Mouse (Mus musculus) midbrain, postnatal 0 days (tissue): ENCODE results near the gene Ddb1. TPM values are rescaled to one million over a fixed set of nuclear protein-coding genes. Genes with fewer than 3 reads are reported as not detected.

Experiments
- ATAC-seq: fragments of 200-750 bp; cut with Nextera tagmentation; 2 replicates; pipeline ENCODE4 v1.8.0; 2017; ENCODE audit warnings: moderate number of reproducible peaks, mild to moderate bottlenecking, moderate TSS enrichment, moderate library complexity; ENCODE audit not compliant: low FRiP score
- DNase-seq: peaks from one replicate; pipeline ENCODE4 v3.0.0-alpha.2; 2015; ENCODE audit warnings: low spot score
- H3K27ac ChIP-seq: fragments of 300-500 bp; sonication (generic); 2 replicates; pipeline ENCODE4 v1.5.1; 2014; ENCODE audit warnings: low read depth, mild to moderate bottlenecking, low read length, mixed read lengths
- H3K27me3 ChIP-seq: fragments of 300-500 bp; sonication (generic); 2 replicates; pipeline ENCODE4 v1.6.1; 2014; ENCODE audit warnings: low read length, control low read depth, mixed read lengths; ENCODE audit not compliant: insufficient read depth
- H3K36me3 ChIP-seq: fragments of 300-500 bp; sonication (generic); 2 replicates; pipeline ENCODE4 v1.6.1; 2014; ENCODE audit warnings: low read length, control low read depth, mixed read lengths; ENCODE audit not compliant: insufficient read depth
- H3K4me1 ChIP-seq: fragments of 300-500 bp; sonication (generic); 2 replicates; pipeline ENCODE4 v1.6.1; 2014; ENCODE audit warnings: mild to moderate bottlenecking, control low read depth, antibody characterized with exemption, low read length, mixed read lengths; ENCODE audit not compliant: insufficient read depth
- H3K4me2 ChIP-seq: fragments of 300-500 bp; sonication (generic); 2 replicates; pipeline ENCODE4 v1.6.1; 2014; ENCODE audit warnings: low read depth, mild to moderate bottlenecking, low read length, mixed read lengths; ENCODE audit not compliant: poor library complexity, severe bottlenecking
- H3K4me3 ChIP-seq: fragments of 300-500 bp; sonication (generic); 2 replicates; pipeline ENCODE4 v1.5.1; 2014; ENCODE audit warnings: low read depth, mild to moderate bottlenecking, low read length, moderate library complexity
- H3K9ac ChIP-seq: fragments of 300-500 bp; sonication (generic); replicated peaks from 2 replicates; pipeline ENCODE4 v1.6.1; 2014; ENCODE audit warnings: mild to moderate bottlenecking, low read length, moderate library complexity, mixed read lengths; ENCODE audit not compliant: poor library complexity, severe bottlenecking
- H3K9me3 ChIP-seq: fragments of 300-500 bp; sonication (generic); 2 replicates; pipeline ENCODE4 v1.6.1; 2016; ENCODE audit warnings: low read length, control low read depth
- CTCF ChIP-seq: IDR thresholded peaks from 2 replicates; pipeline ENCODE4 v1.5.1; 2016; ENCODE audit warnings: antibody characterized with exemption, mild to moderate bottlenecking
- WGBS: fragments of 180-500 bp; shearing (Covaris S2); extraction: QIAGEN DNeasy Blood & Tissue Kit; methylation state at CpG from one replicate; pipeline ENCODE4 v1.1.7; 2014; 5-methylcytosine and 5-hydroxymethylcytosine counted together
- polyA plus RNA-seq: library from polyadenylated mRNA; unstranded; fragments of >200 nt; fragmentation: Nextera tagmentation; extraction: Ambion mirVana; gene quantifications from 2 replicates; pipeline ENCODE4 v1.2.1, GENCODE M21; 2015
- total RNA-seq: library from RNA; depleted of rRNA; stranded (reverse); fragments of >200 nt; gene quantifications from 2 replicates; pipeline ENCODE4 v1.2.3, GENCODE M21; 2014

The Ddb1 gene
- total and polyA plus RNA-seq, 2 experiments from 2014 or later: 135 to 247 TPM

- TF ChIP-seq CTCF: no peak
- 47% methylated on average over 13 of the region's 13 CpGs for WGBS
- no peak overlapping the region for H3K4me2 ChIP-seq
- H3K9ac ChIP-seq: peak overlapping the region; percentile 24; the same call in 1 of the 2 replicates
- no peak overlapping the region for H3K4me3 ChIP-seq
- no peaks in the 10 kb centered on the region for H3K27me3 ChIP-seq
- no peaks in the 10 kb centered on the region for H3K9me3 ChIP-seq
- no peaks in the 10 kb centered on the region for H3K4me1 ChIP-seq
- no peak for DNase-seq
- ATAC-seq: no peak
- H3K27ac ChIP-seq: no peak overlapping the region
- no peaks in the 10 kb centered on the region for H3K36me3 ChIP-seq
These were observed 35.7 kb downstream of the Ddb1 start for GRCm38 (mm10) chr19:10640589-10641378.

DNA sequence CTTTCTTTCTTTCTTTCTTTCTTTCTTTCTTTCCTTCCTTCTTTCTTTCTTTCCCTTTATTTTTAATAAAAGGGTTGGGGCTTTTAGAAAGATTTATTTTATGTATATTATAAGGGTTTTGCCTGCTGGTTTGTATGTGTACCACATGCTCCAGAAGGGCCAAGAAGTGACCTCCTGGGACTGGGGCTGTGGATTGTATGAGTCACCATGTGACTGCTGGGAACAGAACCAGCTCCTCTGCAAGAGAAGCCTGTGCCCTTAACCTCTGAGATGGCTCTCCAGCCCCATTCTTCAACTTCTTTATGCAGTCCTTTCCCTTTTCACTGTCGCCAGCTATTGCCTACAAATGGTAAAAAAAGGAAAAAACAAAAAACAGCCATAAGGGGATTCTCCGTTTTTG, 40.5 kb downstream of the Ddb1 start:
- H3K36me3 ChIP-seq: no peaks in the 10 kb centered on the region
- no peak overlapping the region for H3K4me2 ChIP-seq
- H3K9ac ChIP-seq: no peak overlapping the region
- 98% methylated on average over 2 of the region's 2 CpGs for WGBS
- H3K4me1 ChIP-seq: no peaks in the 10 kb centered on the region
- no peak for ATAC-seq
- no peaks in the 10 kb centered on the region for H3K9me3 ChIP-seq
- no peak overlapping the region for H3K4me3 ChIP-seq
- no peak overlapping the region for H3K27ac ChIP-seq
- no peak for TF ChIP-seq CTCF
- no peak for DNase-seq
- H3K27me3 ChIP-seq: no peaks in the 10 kb centered on the region

- no peak for DNase-seq
- H3K9ac ChIP-seq: no peak overlapping the region
- H3K27me3 ChIP-seq: no peaks in the 10 kb centered on the region
- TF ChIP-seq CTCF: no peak
- no peak overlapping the region for H3K4me2 ChIP-seq
- no peak overlapping the region for H3K4me3 ChIP-seq
- WGBS: 73% methylated on average over 8 of the region's 8 CpGs
- no peaks in the 10 kb centered on the region for H3K36me3 ChIP-seq
- H3K4me1 ChIP-seq: no peaks in the 10 kb centered on the region
- no peak overlapping the region for H3K27ac ChIP-seq
- ATAC-seq: no peak
- no peaks in the 10 kb centered on the region for H3K9me3 ChIP-seq
These were observed 43.0 kb downstream of the Ddb1 start for GRCm38 (mm10) chr19:10648156-10648555.

DNA sequence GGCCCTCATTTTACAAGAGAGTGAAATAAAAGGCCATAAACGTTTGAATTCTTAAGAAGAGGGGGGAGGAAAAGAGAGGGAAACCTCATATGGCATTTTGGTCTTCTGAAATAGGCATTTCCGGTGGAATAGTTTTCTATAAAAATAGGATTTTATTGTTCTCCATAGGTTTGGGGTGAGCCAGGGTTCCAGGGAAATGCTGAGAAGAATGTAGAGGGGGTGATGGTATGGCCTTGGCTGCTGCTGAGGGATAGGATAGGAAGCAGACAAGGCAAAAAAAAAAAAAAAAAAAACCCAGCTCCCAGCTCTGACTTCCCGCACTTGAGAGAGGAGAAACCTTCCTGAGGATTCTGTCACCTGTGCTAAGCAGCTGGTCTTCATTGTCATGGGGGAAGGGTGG, 50.9 kb downstream of the Ddb1 start:
- H3K4me3 ChIP-seq: no peak overlapping the region
- H3K27ac ChIP-seq: no peak overlapping the region
- TF ChIP-seq CTCF: no peak
- no peaks in the 10 kb centered on the region for H3K27me3 ChIP-seq
- H3K4me2 ChIP-seq: no peak overlapping the region
- no peak for DNase-seq
- no peak overlapping the region for H3K9ac ChIP-seq
- H3K9me3 ChIP-seq: no peaks in the 10 kb centered on the region
- H3K36me3 ChIP-seq: no peaks in the 10 kb centered on the region
- H3K4me1 ChIP-seq: no peaks in the 10 kb centered on the region
- ATAC-seq: no peak
- 62% methylated on average over 3 of the region's 3 CpGs for WGBS

GRCm38 (mm10) chr19:10657742-10658141, 52.6 kb downstream of the Ddb1 start:
- Histone ChIP-seq H3K27ac (no peak overlapping the region), H3K4me3 (no peak overlapping the region), H3K36me3 (no peaks in the 10 kb centered on the region), H3K27me3 (no peaks in the 10 kb centered on the region), H3K9me3 (no peaks in the 10 kb centered on the region), H3K4me1 (no peaks in the 10 kb centered on the region), H3K9ac (no peak overlapping the region), H3K4me2 (no peak overlapping the region)
- 85% methylated on average over 5 of the region's 5 CpGs for WGBS
- no peak for TF ChIP-seq CTCF
- ATAC-seq (no peak), DNase-seq (no peak)

DNA sequence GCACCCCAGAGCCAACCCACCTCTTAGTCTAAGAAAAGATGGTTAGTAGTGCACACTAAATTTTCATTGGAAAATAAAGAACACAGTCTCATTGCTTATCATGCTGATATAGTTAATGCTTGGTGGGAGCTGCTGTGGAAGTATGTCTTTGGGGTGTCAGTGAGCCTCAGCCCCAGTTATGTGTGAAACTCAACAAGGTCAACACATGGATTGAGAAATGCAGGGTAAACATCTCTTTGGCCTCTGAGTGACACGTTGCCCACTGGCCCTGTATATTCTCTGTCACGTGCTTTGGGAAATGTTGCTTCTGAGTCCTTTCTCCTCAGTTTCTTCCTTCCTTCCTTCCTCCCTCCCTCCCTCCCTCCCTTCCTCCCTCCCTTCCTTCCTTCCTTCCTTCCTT, 53.3 kb downstream of the Ddb1 start:
- ATAC-seq (no peak), DNase-seq (no peak)
- Histone ChIP-seq H3K4me2 (no peak overlapping the region), H3K27me3 (no peaks in the 10 kb centered on the region), H3K4me3 (no peak overlapping the region), H3K27ac (no peak overlapping the region), H3K36me3 (no peaks in the 10 kb centered on the region), H3K9me3 (no peaks in the 10 kb centered on the region), H3K9ac (no peak overlapping the region), H3K4me1 (no peaks in the 10 kb centered on the region)
- WGBS: 82% methylated on average over 2 of the region's 2 CpGs
- no peak for TF ChIP-seq CTCF
